In the genomic region with DNA sequence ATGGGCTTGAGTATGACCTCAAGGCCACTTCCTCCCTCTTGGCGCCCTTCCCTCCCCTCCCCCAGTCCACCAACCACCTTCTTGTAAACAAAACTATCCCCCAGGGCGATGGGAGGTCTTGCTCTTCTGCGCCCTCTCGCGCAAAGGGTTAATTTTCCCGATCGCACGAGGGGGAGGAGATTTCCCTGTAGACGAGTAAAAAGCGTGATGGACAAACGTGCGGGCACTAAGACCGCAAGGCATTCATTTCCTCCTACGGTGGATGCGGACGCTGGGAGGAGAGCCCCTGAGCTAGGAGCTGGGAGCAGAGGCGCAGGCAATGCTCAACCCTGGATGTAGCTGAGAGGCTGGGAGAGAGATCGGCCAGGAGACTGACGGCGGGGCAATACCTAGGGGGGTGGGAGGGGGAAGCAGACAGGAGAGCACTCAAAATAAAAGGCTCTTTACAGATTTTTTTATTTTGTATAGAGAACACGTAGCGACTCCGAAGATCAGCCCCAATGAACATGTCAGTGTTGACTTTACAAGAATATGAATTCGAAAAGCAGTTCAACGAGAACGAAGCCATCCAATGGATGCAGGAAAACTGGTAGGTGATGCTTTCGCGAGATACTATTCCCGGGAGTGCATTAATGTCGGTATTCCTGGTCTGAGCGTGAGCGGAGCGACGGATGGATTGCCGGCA, we compare ENCODE assay signal across 8 mouse cellular contexts. TPM values are rescaled to one million over a fixed set of nuclear protein-coding genes. Genes with fewer than 3 reads are reported as not detected.
DNase-seq lines count a peak whose midpoint lies in the region; ATAC-seq and TF ChIP-seq lines count a peak whose summit lies in the region.

A gene (plus strand): TSS at position 176 of the 685 bp plus-strand sequence.

- TF ChIP-seq CTCF in ES-Bruce4 (IDR thresholded peaks at IDR 0.05; ENCODE audit: low read depth, low read length), result no peak

- ATAC-seq in forebrain, embryonic 13.5 days, result peak; percentile 67
- peak; percentile 22; the same call in 1 of the 2 replicates for ATAC-seq in lung, embryonic 15.5 days (ENCODE audit: borderline replicate concordance, extremely low read depth, low FRiP score, low TSS enrichment)

- no peaks in the 10 kb centered on the region for H3K27me3 ChIP-seq in ES-Bruce4 (ENCODE audit: control insufficient read depth, insufficient read depth, low read length, poor library complexity, severe bottlenecking)
- H3K27me3 ChIP-seq in forebrain, embryonic 13.5 days, result no peaks in the 10 kb centered on the region
- no peaks in the 10 kb centered on the region for H3K27me3 ChIP-seq in lung, embryonic 15.5 days

- H3K9me3 ChIP-seq in ES-Bruce4 (replicated peaks; ENCODE audit: control insufficient read depth, insufficient read depth, low read length, poor library complexity, severe bottlenecking), result no peaks in the 10 kb centered on the region
- no peaks in the 10 kb centered on the region for H3K9me3 ChIP-seq in forebrain, embryonic 13.5 days (replicated peaks)
- H3K9me3 ChIP-seq in lung, embryonic 15.5 days, result no peaks in the 10 kb centered on the region

- H3K9ac ChIP-seq in ES-Bruce4 (ENCODE audit: low read depth, poor library complexity, severe bottlenecking), result peak within 1 kb of the TSS; percentile 97
- H3K9ac ChIP-seq in forebrain, embryonic 13.5 days, result peak within 1 kb of the TSS; percentile 98
- peak within 1 kb of the TSS; percentile 95 for H3K9ac ChIP-seq in lung, embryonic 15.5 days

- peaks cover 2% of the 10 kb centered on the region for H3K4me1 ChIP-seq in ES-Bruce4 (ENCODE audit: control insufficient read depth, insufficient read depth, low read length)
- H3K4me1 ChIP-seq in forebrain, embryonic 13.5 days, result peaks cover 29% of the 10 kb centered on the region
- peaks cover 30% of the 10 kb centered on the region for H3K4me1 ChIP-seq in lung, embryonic 15.5 days

- H3K4me3 ChIP-seq in ES-Bruce4 (ENCODE audit: low read depth, low read length), result peak within 1 kb of the TSS; percentile 89
- H3K4me3 ChIP-seq in forebrain, embryonic 13.5 days, result peak within 1 kb of the TSS; percentile 88
- peak within 1 kb of the TSS; percentile 71 for H3K4me3 ChIP-seq in lung, embryonic 15.5 days

- TF ChIP-seq EP300 in ES-Bruce4 (IDR thresholded peaks at IDR 0.05; ENCODE audit: insufficient read depth, low read depth, low read length), result peak; percentile 98

- peak within 1 kb of the TSS; percentile 69 for H3K27ac ChIP-seq in ES-Bruce4 (ENCODE audit: insufficient read depth, low read length)
- H3K27ac ChIP-seq in forebrain, embryonic 13.5 days, result peak within 1 kb of the TSS; percentile 98
- H3K27ac ChIP-seq in lung, embryonic 15.5 days, result peak within 1 kb of the TSS; percentile 96

- no peaks in the 10 kb centered on the region; the same call in 1 of the 2 replicates for H3K36me3 ChIP-seq in ES-Bruce4 (ENCODE audit: control insufficient read depth, insufficient read depth, low read length, poor library complexity, severe bottlenecking)
- no peaks in the 10 kb centered on the region for H3K36me3 ChIP-seq in forebrain, embryonic 13.5 days (ENCODE audit: poor library complexity, severe bottlenecking)
- no peaks in the 10 kb centered on the region for H3K36me3 ChIP-seq in lung, embryonic 15.5 days

- H3K4me2 ChIP-seq in forebrain, embryonic 13.5 days, result peak within 1 kb of the TSS; percentile 74
- peak within 1 kb of the TSS; percentile 87 for H3K4me2 ChIP-seq in lung, embryonic 15.5 days

- WGBS in forebrain, embryonic 13.5 days, result under 1% methylated on average over 35 of the region's 35 CpGs
- WGBS in lung, embryonic 15.5 days, result under 1% methylated on average over 35 of the region's 35 CpGs

- peak; percentile 78 for DNase-seq in brain, embryonic 18.5 days (ENCODE audit: low read depth, low spot score)
- DNase-seq in heart, postnatal 4 days, result peak; percentile 62
- peak; percentile 82 to 85 for DNase-seq in layer of hippocampus, adult 8-10 months (ENCODE audit: low spot score in 2 of 2)
- DNase-seq in ovary, postnatal 10 days (ENCODE audit: low spot score), result peak; percentile 36
- DNase-seq in thymus, postnatal 14 days, result peak; percentile 67

- peak; percentile 69 for TF ChIP-seq POLR2A in ES-Bruce4 (IDR thresholded peaks at IDR 0.05; ENCODE audit: insufficient read depth, low read length)

RNA-seq across cellular contexts. Expression of the gene that starts here (rescaled TPM):
- 124 TPM in 2 replicates for polyA plus RNA-seq in ES-Bruce4 (2011; ENCODE audit: insufficient read depth, insufficient read length, low read depth, missing spikeins)
- polyA plus RNA-seq in forebrain, embryonic 13.5 days (2015; fragmentation: Nextera tagmentation; extraction: Ambion mirVana), result 33.5 and 34.9 TPM in 2 replicates
- 1 to 10 TPM; 3.7 TPM for total RNA-seq in heart, postnatal 4 days (2021)
- total RNA-seq in layer of hippocampus, adult 8-10 months (2022), result 10 to 100 TPM; 28.5 to 41.2 (median 33.1) TPM
- 14.0 and 14.8 TPM in 2 replicates for polyA plus RNA-seq in lung, embryonic 15.5 days (2015; fragmentation: Nextera tagmentation; extraction: Ambion mirVana)

Comparison
In these comparisons a context has a peak if more than half of its experiments do, and no peak if none do; other contexts are left out.
1. Peak in every context shown above with its lines: DNase-seq, ATAC-seq, H3K4me3 ChIP-seq and H3K27ac ChIP-seq.
2. RNA of the gene that starts here (total RNA-seq): 28.5 to 41.2 TPM in layer of hippocampus, adult 8-10 months; 3.7 TPM in heart, postnatal 4 days; every median in the first group is over 4 times any median in the second.